Mouse (Mus musculus) hematopoietic stem cell, adult 5-6 weeks (primary cell): Measurements from ENCODE around the gene Parp9. TPM values are rescaled to one million over a fixed set of nuclear protein-coding genes. Genes with fewer than 3 reads are reported as not detected.
"Not testable (repeated sequence)": the region's sequence is repeated elsewhere in the genome, so short reads cannot be mapped to it uniquely, and the experiment has no call there.

ENCODE experiments used
- ATAC-seq, 2 experiments: fragments of 125-278 bp in 1 of 2; replicated peaks in 1 of 2; 2 replicates each; pipeline ENCODE4 v1.8.0; 2016 to 2017; ENCODE audit warnings: inconsistent platforms in 2 of 2, mild to moderate bottlenecking in 2 of 2, moderate number of reproducible peaks in 2 of 2, low read depth in 1 of 2, moderate TSS enrichment in 1 of 2; ENCODE audit not compliant: low FRiP score in 2 of 2, poor library complexity in 2 of 2, severe bottlenecking in 2 of 2, insufficient read depth in 1 of 2, low TSS enrichment in 1 of 2
- total RNA-seq: library from RNA; stranded (forward); fragments of 172-1452, 232-1000 nt; gene quantifications from 2 replicates; pipeline ENCODE4 v1.2.3, GENCODE M21; 2017

Gene Parp9
- 65.9 and 69.0 TPM in 2 replicates for total RNA-seq

DNA sequence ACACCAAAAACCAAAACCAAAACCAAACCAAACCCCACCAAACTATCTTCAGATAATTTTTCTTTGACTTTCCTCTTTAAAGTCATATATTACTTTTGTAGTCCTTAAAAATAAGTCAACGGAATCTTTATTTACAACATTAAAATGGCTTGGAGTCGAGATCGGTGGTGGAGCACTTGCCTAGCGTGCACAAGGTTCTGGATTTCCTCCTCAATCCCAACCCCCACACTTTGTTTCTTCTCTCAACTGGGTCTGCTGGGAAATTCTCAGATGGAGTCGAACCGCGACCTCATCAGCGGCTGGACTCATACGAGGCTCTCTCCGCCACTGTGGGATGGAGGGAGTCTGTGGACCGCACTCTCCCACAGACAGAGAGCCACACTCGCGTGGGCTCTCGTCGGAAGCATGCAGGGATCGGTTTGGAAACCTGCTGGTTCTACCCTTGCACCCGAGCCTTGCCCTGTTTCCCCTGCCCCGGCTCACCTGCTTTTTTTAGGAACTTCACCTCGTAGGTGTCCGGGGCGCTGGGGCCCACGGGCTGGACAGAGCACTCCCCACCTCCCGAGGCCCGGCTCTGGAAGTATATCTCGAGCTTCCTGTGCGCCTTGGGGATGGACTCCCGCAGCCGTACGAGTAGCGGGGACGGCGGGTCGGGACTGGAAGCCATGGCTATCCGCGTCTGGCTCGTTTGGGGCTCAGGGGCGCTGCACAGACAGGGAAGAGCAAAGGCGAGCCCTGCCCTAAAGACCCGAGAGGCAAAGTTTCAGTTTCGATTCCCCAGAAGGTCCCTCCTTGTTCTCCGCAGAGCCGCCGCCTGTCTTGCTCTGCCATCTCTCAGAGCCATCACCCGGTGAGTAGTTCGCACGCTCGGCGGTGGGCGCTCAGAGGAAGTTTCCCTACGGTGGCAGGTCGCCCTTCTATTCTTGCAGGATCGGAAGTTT lies at the start of gene Parp9, which contains the start of gene Dtx3l:
Gene Parp9 (plus strand): TSS at position 260 of the 941 bp plus-strand sequence.
Gene Dtx3l (minus strand): TSS at position 941 of the 941 bp plus-strand sequence.
- peak; percentile 73 to 76 for ATAC-seq

DNA sequence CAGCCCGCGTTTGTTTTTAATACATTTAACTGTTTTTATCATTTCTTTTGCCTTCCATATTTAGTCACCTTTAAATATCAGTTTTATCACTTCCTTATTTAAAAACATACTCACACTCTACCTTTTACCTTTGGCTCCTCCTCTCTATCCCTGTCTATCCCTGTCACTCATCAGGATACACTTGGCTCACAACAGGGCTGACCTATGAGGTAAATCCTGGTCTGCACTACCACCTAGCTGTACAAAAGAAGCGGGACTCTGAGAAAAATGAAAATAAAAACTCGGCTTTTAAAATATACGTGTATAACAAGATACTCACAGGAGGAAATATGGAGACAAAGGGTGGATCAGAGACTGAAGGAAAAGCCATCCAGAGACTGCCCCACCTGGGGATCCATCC lies 49.4 kb upstream of the Parp9 start:
- no peak for ATAC-seq

GRCm38 (mm10) chr16:35890645-35891044 lies 47.6 kb upstream of the Parp9 start:
- ATAC-seq: no peak

DNA sequence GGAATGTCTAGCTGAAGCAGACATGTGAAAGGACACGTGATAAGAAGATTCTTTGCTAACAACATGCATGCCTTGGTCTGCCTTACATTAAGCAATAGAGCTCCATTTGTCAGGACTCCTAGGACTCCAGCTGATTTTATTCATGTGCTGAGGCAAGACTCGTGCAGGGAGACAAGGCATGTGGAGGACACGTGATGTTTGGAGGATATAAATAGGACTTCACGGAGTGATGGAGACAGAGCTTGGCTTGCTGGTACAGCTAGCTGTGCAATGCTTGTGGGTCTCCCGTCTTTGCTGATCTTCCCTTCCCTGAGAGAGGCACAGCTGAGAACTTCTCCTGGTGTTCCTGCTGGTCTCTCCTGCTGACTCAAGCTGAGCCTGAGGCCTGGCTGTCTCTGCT lies 46.7 kb upstream of the Parp9 start:
- not testable (repeated sequence) for ATAC-seq

- no peak for ATAC-seq
These were observed 43.3 kb upstream of the Parp9 start for GRCm38 (mm10) chr16:35894997-35895396.

DNA sequence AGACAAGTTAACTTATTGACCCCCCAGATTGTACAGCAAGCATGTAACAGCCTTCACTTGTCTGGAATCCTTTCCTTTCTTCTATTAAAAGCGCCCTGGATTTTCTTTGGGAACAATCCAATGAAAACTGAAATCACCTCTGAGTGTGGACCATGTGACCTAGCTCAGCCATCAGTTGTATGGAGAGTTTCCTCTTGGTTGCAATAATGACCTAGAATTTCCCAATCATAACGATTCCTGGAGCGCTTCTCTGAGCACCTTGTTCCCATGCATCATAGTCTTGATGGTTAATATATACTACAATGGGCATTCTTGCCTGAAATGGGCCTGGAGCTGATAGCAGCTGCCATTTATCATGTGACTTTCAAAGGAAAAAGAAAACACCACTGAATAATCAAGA lies 37.7 kb upstream of the Parp9 start:
- ATAC-seq: no peak

DNA sequence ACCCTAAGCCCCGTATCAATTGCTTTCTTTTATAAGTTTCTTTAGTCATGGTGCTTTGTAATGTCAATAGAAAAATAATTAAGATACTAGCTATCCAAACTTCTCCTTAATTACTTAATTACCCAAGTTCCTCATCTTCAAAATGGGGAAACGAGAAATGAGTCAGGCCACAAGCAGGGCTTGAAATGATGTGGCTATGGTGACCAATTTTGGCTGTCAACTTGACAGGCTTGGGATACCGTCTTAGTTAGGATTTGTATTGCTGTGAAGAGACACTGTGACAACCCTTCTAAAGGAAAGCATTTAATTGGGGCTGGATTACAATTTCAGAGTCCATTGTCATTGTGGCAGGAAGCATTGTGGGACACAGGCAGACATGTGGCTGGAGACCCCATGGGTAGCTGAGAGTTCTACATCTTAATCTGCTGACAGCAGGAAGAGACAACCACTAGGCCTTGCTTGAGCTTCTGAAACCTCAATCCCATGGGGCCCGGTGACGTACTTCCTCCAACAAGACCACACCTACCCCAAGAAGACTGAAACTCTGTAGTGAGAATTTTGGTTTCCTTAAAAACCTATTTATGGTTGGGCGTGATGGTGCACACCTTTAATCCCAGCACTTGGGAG lies 35.1 kb upstream of the Parp9 start:
- peak in 1 of 2 experiments; percentile 65; a peak in 2 of 4 replicates for ATAC-seq

GRCm38 (mm10) chr16:35904121-35904736 lies 34.0 kb upstream of the Parp9 start:
- peak; percentile 23 to 27; a peak in 1 of 4 replicates for ATAC-seq

GRCm38 (mm10) chr16:35905355-35905754 lies 32.9 kb upstream of the Parp9 start:
- peak in 1 of 2 experiments; percentile 31; a peak in 2 of 4 replicates for ATAC-seq

GRCm38 (mm10) chr16:35905819-35906485 lies 32.3 kb upstream of the Parp9 start:
- no peak for ATAC-seq

GRCm38 (mm10) chr16:35906887-35907286 lies 31.4 kb upstream of the Parp9 start:
- no peak for ATAC-seq

GRCm38 (mm10) chr16:35907432-35908201 lies 30.7 kb upstream of the Parp9 start:
- no peak for ATAC-seq

GRCm38 (mm10) chr16:35911449-35911848 lies 26.8 kb upstream of the Parp9 start:
- no peak for ATAC-seq

- no peak for ATAC-seq
These were observed 24.7 kb upstream of the Parp9 start for GRCm38 (mm10) chr16:35913526-35913925.

DNA sequence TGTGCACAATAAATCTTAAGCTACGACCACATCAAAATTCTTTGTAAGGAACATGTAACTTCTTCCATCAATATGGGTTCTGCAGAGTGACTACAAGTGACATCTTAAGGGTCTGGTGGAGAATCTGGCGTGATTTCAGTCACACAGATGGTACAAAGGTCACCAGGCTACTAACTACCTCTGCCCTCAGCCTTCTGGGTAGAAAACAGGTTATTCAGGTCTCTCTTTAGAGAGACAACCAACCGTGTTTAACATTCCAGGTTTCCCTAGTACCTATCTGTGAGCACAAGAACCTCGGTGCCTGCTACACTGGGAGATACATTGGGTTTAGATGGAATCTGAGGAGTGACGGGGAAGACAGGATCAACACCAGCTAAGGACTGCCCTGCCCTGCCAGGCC lies 24.0 kb upstream of the Parp9 start:
- ATAC-seq: no peak

DNA sequence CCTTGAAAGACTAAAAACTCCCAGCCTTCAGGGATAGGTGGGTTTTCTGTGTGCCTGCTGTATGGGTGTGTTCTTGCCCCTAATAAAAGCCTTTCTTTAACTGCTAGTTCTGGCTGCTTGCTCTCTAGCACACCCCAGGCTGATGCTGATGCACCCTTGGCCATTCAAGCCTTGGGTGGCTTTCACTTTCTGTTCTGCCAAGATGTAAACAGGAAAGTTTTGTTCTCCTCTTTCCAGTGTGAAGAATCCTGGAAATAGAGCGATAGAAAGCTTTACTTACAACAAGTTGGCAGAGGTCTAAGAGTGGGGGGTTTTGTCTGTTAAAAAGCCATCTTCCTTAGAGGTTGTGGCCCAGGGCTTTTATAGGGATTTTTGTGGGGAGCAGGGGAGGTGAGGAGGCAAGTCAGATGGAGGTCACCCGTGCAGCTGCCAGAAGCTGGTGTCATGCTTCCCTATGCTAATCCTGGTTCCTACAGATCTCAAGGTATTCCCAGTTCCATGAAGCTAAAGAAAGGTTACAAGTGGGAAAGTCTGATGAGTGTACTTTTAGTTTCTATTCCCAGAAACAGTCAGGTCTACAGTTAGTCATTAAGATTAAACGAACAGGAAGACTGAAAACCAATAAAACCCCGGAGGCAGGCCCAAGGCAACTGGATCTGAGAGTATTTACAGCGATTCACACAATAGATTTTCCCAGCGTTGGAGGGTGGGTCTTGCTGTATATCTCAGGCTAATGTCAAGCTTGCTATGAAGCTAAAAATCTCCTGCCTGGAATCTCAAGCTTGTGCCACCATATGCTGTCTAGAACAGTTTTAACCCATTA lies 19.3 kb upstream of the Parp9 start:
- peak; percentile 82 for ATAC-seq
